Mouse (Mus musculus): ENCODE results near the gene Hoxd9. TPM values are rescaled to one million over a fixed set of nuclear protein-coding genes. Genes with fewer than 3 reads are reported as not detected.

Hoxd9 gene
- polyA plus RNA-seq, 1 experiment from 2014 or later, result not detected

- Histone ChIP-seq H3K27ac (replicated peaks) (no peak overlapping the region), H3K4me1 (peaks cover 13% of the 10 kb centered on the region), H3K4me3 (no peak overlapping the region), H3K4me2 (no peak overlapping the region), H3K27me3 (replicated peaks) (peaks cover 96% of the 10 kb centered on the region), H3K9me3 (no peaks in the 10 kb centered on the region), H3K9ac (no peak overlapping the region), H3K36me3 (no peaks in the 10 kb centered on the region)
- WGBS, result 2% methylated on average over 27 of the region's 27 CpGs
- no peak for ATAC-seq (ENCODE audit: extremely low read depth, insufficient number of reproducible peaks, low FRiP score, low TSS enrichment)
Measured at GRCm38 (mm10) chr2:74686988-74687697, 10.4 kb upstream of the Hoxd9 start.

GRCm38 (mm10) chr2:74687698-74688555, 9.6 kb upstream of the Hoxd9 start:
- H3K27ac ChIP-seq (replicated peaks), result no peak overlapping the region
- no peak overlapping the region for H3K4me2 ChIP-seq
- 2% methylated on average over 31 of the region's 31 CpGs for WGBS
- H3K4me1 ChIP-seq, result peaks cover 9% of the 10 kb centered on the region
- peaks cover 96% of the 10 kb centered on the region for H3K27me3 ChIP-seq (replicated peaks)
- H3K9me3 ChIP-seq, result no peaks in the 10 kb centered on the region
- H3K9ac ChIP-seq, result no peak overlapping the region
- H3K4me3 ChIP-seq, result no peak overlapping the region
- H3K36me3 ChIP-seq, result no peaks in the 10 kb centered on the region
- no peak for ATAC-seq (ENCODE audit: extremely low read depth, insufficient number of reproducible peaks, low FRiP score, low TSS enrichment)

- H3K27ac ChIP-seq (replicated peaks), result no peak overlapping the region
- no peaks in the 10 kb centered on the region for H3K36me3 ChIP-seq
- no peak overlapping the region for H3K4me3 ChIP-seq
- H3K9me3 ChIP-seq, result no peaks in the 10 kb centered on the region
- H3K27me3 ChIP-seq (replicated peaks), result peaks cover 96% of the 10 kb centered on the region
- WGBS, result 5% methylated on average over 12 of the region's 12 CpGs
- no peak overlapping the region for H3K9ac ChIP-seq
- peaks cover 8% of the 10 kb centered on the region for H3K4me1 ChIP-seq
- no peak for ATAC-seq (ENCODE audit: extremely low read depth, insufficient number of reproducible peaks, low FRiP score, low TSS enrichment)
- H3K4me2 ChIP-seq, result no peak overlapping the region
Measured at GRCm38 (mm10) chr2:74688795-74689573, 8.5 kb upstream of the Hoxd9 start.

GRCm38 (mm10) chr2:74689574-74690337, 7.8 kb upstream of the Hoxd9 start:
- H3K4me1 ChIP-seq, result peaks cover 8% of the 10 kb centered on the region
- H3K9me3 ChIP-seq, result no peaks in the 10 kb centered on the region
- no peak overlapping the region for H3K4me3 ChIP-seq
- no peak for ATAC-seq (ENCODE audit: extremely low read depth, insufficient number of reproducible peaks, low FRiP score, low TSS enrichment)
- no peak overlapping the region for H3K4me2 ChIP-seq
- peaks cover 96% of the 10 kb centered on the region for H3K27me3 ChIP-seq (replicated peaks)
- 1% methylated on average over 24 of the region's 24 CpGs for WGBS
- no peak overlapping the region for H3K9ac ChIP-seq
- no peaks in the 10 kb centered on the region for H3K36me3 ChIP-seq
- H3K27ac ChIP-seq (replicated peaks), result no peak overlapping the region

- Histone ChIP-seq H3K9me3 (no peaks in the 10 kb centered on the region), H3K36me3 (no peaks in the 10 kb centered on the region), H3K9ac (no peak overlapping the region), H3K4me1 (peaks cover 8% of the 10 kb centered on the region), H3K4me3 (no peak overlapping the region), H3K4me2 (no peak overlapping the region), H3K27ac (replicated peaks) (no peak overlapping the region), H3K27me3 (replicated peaks) (peaks cover 96% of the 10 kb centered on the region)
- 5% methylated on average over 8 of the region's 8 CpGs for WGBS
- no peak for ATAC-seq (ENCODE audit: extremely low read depth, insufficient number of reproducible peaks, low FRiP score, low TSS enrichment)
Measured at GRCm38 (mm10) chr2:74690338-74690716, 7.2 kb upstream of the Hoxd9 start.

- H3K4me3 ChIP-seq, result peak within 1 kb of the TSS; percentile 30
- no peaks in the 10 kb centered on the region for H3K9me3 ChIP-seq
- H3K4me1 ChIP-seq, result peaks cover 8% of the 10 kb centered on the region
- no peak within 1 kb of the TSS for H3K9ac ChIP-seq
- no peak within 1 kb of the TSS for H3K27ac ChIP-seq (replicated peaks)
- peaks cover 97% of the 10 kb centered on the region for H3K27me3 ChIP-seq (replicated peaks)
- H3K4me2 ChIP-seq, result peak within 1 kb of the TSS; percentile 48
- H3K36me3 ChIP-seq, result no peaks in the 10 kb centered on the region
- 1% methylated on average over 56 of the region's 56 CpGs for WGBS
- ATAC-seq (ENCODE audit: extremely low read depth, insufficient number of reproducible peaks, low FRiP score, low TSS enrichment), result no peak; the same call in 1 of the 2 replicates
Measured at GRCm38 (mm10) chr2:74691022-74691951, 6.2 kb upstream of the Hoxd9 start, which contains the start of gene Hoxd10. Gene Hoxd10 (plus strand): TSS chr2:74691924.

- Histone ChIP-seq H3K4me3 (no peak overlapping the region), H3K4me2 (no peak overlapping the region), H3K9ac (no peak overlapping the region), H3K27me3 (replicated peaks) (peaks cover 97% of the 10 kb centered on the region), H3K9me3 (no peaks in the 10 kb centered on the region), H3K27ac (replicated peaks) (no peak overlapping the region), H3K4me1 (peaks cover 8% of the 10 kb centered on the region), H3K36me3 (no peaks in the 10 kb centered on the region)
- 4% methylated on average over 35 of the region's 35 CpGs for WGBS
- no peak; the same call in 1 of the 2 replicates for ATAC-seq (ENCODE audit: extremely low read depth, insufficient number of reproducible peaks, low FRiP score, low TSS enrichment)
Measured at GRCm38 (mm10) chr2:74691995-74692807, 5.3 kb upstream of the Hoxd9 start.

GRCm38 (mm10) chr2:74692808-74693431, 4.6 kb upstream of the Hoxd9 start:
- Histone ChIP-seq H3K4me2 (no peak overlapping the region), H3K27ac (replicated peaks) (no peak overlapping the region), H3K4me1 (peaks cover 14% of the 10 kb centered on the region), H3K4me3 (no peak overlapping the region), H3K9me3 (no peaks in the 10 kb centered on the region), H3K27me3 (replicated peaks) (peaks cover 97% of the 10 kb centered on the region), H3K9ac (no peak overlapping the region), H3K36me3 (no peaks in the 10 kb centered on the region)
- 1% methylated on average over 20 of the region's 20 CpGs for WGBS
- no peak for ATAC-seq (ENCODE audit: extremely low read depth, insufficient number of reproducible peaks, low FRiP score, low TSS enrichment)

- Histone ChIP-seq H3K4me1 (peaks cover 19% of the 10 kb centered on the region), H3K9ac (no peak overlapping the region), H3K36me3 (no peaks in the 10 kb centered on the region), H3K27me3 (replicated peaks) (peaks cover 97% of the 10 kb centered on the region), H3K27ac (replicated peaks) (no peak overlapping the region), H3K4me2 (no peak overlapping the region), H3K9me3 (no peaks in the 10 kb centered on the region), H3K4me3 (no peak overlapping the region)
- 13% methylated on average over 4 of the region's 4 CpGs for WGBS
- ATAC-seq (ENCODE audit: extremely low read depth, insufficient number of reproducible peaks, low FRiP score, low TSS enrichment), result no peak
Measured at GRCm38 (mm10) chr2:74693432-74693827, 4.1 kb upstream of the Hoxd9 start.
